Mouse (Mus musculus): ENCODE data around the gene Lrrc20. TPM values are rescaled to one million over a fixed set of nuclear protein-coding genes. Genes with fewer than 3 reads are reported as not detected.

Gene Lrrc20
- total and polyA plus RNA-seq, 3 experiments, result 29.9 to 38.9 (median 32.0) TPM

GRCm38 (mm10) chr10:61536130-61537035 lies 60.8 kb downstream of the Lrrc20 start:
- H3K27me3 ChIP-seq (ENCODE audit: control insufficient read depth, insufficient read depth, low read length), result no peaks in the 10 kb centered on the region
- DNase-seq, result peak; percentile 65 to 72
- intact Hi-C loops (cut with DNase I), result no loop called here
- no peaks in the 10 kb centered on the region for H3K79me2 ChIP-seq (replicated peaks; ENCODE audit: control insufficient read depth, insufficient read depth, low read length)
- peak overlapping the region; percentile 44 for H3K9ac ChIP-seq (ENCODE audit: low read depth, low read length)
- H3K27ac ChIP-seq, result peak overlapping the region; percentile 59
- no peaks in the 10 kb centered on the region for H3K36me3 ChIP-seq (ENCODE audit: control insufficient read depth, insufficient read depth, low read length)
- WGBS, result 5% methylated on average over 20 of the region's 20 CpGs
- TF ChIP-seq EP300 (IDR thresholded peaks at IDR 0.05; ENCODE audit: insufficient read depth, low read depth, low read length) (0 out of 2 replicates have a peak, but pooled peaks have one; percentile 40), CTCF (IDR thresholded peaks at IDR 0.05) (no peak), POLR2A (IDR thresholded peaks at IDR 0.05; ENCODE audit: insufficient read depth, low read depth, low read length) (no peak)
- H3K4me3 ChIP-seq, result no peak overlapping the region
- H3K4me1 ChIP-seq (ENCODE audit: control insufficient read depth, insufficient read depth, low read length), result peaks cover 18% of the 10 kb centered on the region

- WGBS, result 69% methylated on average over 5 of the region's 5 CpGs
- intact Hi-C loops (cut with DNase I), result no loop called here
- DNase-seq, result peak; percentile 26 to 43
- H3K79me2 ChIP-seq (replicated peaks; ENCODE audit: control insufficient read depth, insufficient read depth, low read length), result no peaks in the 10 kb centered on the region
- H3K27ac ChIP-seq, result peak overlapping the region; percentile 59
- no peak overlapping the region for H3K4me3 ChIP-seq
- no peaks in the 10 kb centered on the region for H3K36me3 ChIP-seq (ENCODE audit: control insufficient read depth, insufficient read depth, low read length)
- no peaks in the 10 kb centered on the region for H3K27me3 ChIP-seq (ENCODE audit: control insufficient read depth, insufficient read depth, low read length)
- TF ChIP-seq POLR2A (IDR thresholded peaks at IDR 0.05; ENCODE audit: insufficient read depth, low read depth, low read length) (no peak), EP300 (IDR thresholded peaks at IDR 0.05; ENCODE audit: insufficient read depth, low read depth, low read length) (no peak), CTCF (IDR thresholded peaks at IDR 0.05) (no peak)
- peaks cover 18% of the 10 kb centered on the region for H3K4me1 ChIP-seq (ENCODE audit: control insufficient read depth, insufficient read depth, low read length)
- no peak overlapping the region for H3K9ac ChIP-seq (ENCODE audit: low read depth, low read length)
Observed at GRCm38 (mm10) chr10:61537036-61537380, 61.4 kb downstream of the Lrrc20 start.

GRCm38 (mm10) chr10:61538446-61538845 lies 62.8 kb downstream of the Lrrc20 start:
- WGBS, result 70% methylated on average over 4 of the region's 4 CpGs
- intact Hi-C loops (cut with DNase I), result no loop called here
- Histone ChIP-seq H3K9ac (ENCODE audit: low read depth, low read length) (no peak overlapping the region), H3K79me2 (replicated peaks; ENCODE audit: control insufficient read depth, insufficient read depth, low read length) (no peaks in the 10 kb centered on the region), H3K27ac (no peak overlapping the region), H3K4me1 (ENCODE audit: control insufficient read depth, insufficient read depth, low read length) (peaks cover 18% of the 10 kb centered on the region), H3K4me3 (no peak overlapping the region), H3K27me3 (ENCODE audit: control insufficient read depth, insufficient read depth, low read length) (no peaks in the 10 kb centered on the region), H3K36me3 (ENCODE audit: control insufficient read depth, insufficient read depth, low read length) (no peaks in the 10 kb centered on the region)
- TF ChIP-seq POLR2A (IDR thresholded peaks at IDR 0.05; ENCODE audit: insufficient read depth, low read depth, low read length), result no peak
- TF ChIP-seq EP300 (IDR thresholded peaks at IDR 0.05; ENCODE audit: insufficient read depth, low read depth, low read length), result no peak
- no peak for TF ChIP-seq CTCF (IDR thresholded peaks at IDR 0.05)
- no peak for DNase-seq

GRCm38 (mm10) chr10:61544127-61544862 lies 68.7 kb downstream of the Lrrc20 start:
- WGBS, result 45% methylated on average over 12 of the region's 12 CpGs
- intact Hi-C loops (cut with DNase I), result no loop called here
- Histone ChIP-seq H3K27me3 (ENCODE audit: control insufficient read depth, insufficient read depth, low read length) (no peaks in the 10 kb centered on the region), H3K9ac (ENCODE audit: low read depth, low read length) (no peak overlapping the region), H3K36me3 (ENCODE audit: control insufficient read depth, insufficient read depth, low read length) (no peaks in the 10 kb centered on the region), H3K79me2 (replicated peaks; ENCODE audit: control insufficient read depth, insufficient read depth, low read length) (no peaks in the 10 kb centered on the region), H3K4me3 (no peak overlapping the region), H3K4me1 (ENCODE audit: control insufficient read depth, insufficient read depth, low read length) (no peaks in the 10 kb centered on the region; the same call in 1 of the 2 replicates), H3K27ac (no peak overlapping the region)
- DNase-seq, result no peak
- TF ChIP-seq EP300 (IDR thresholded peaks at IDR 0.05; ENCODE audit: insufficient read depth, low read depth, low read length), result 0 out of 2 replicates have a peak, but pooled peaks have one; percentile 9
- no peak for TF ChIP-seq CTCF (IDR thresholded peaks at IDR 0.05)
- TF ChIP-seq POLR2A (IDR thresholded peaks at IDR 0.05; ENCODE audit: insufficient read depth, low read depth, low read length), result no peak

GRCm38 (mm10) chr10:61544863-61545240 lies 69.3 kb downstream of the Lrrc20 start:
- Histone ChIP-seq H3K27me3 (ENCODE audit: control insufficient read depth, insufficient read depth, low read length) (no peaks in the 10 kb centered on the region), H3K4me3 (no peak overlapping the region), H3K36me3 (ENCODE audit: control insufficient read depth, insufficient read depth, low read length) (no peaks in the 10 kb centered on the region), H3K79me2 (replicated peaks; ENCODE audit: control insufficient read depth, insufficient read depth, low read length) (no peaks in the 10 kb centered on the region), H3K27ac (no peak overlapping the region), H3K9ac (ENCODE audit: low read depth, low read length) (no peak overlapping the region), H3K4me1 (ENCODE audit: control insufficient read depth, insufficient read depth, low read length) (no peaks in the 10 kb centered on the region; the same call in 1 of the 2 replicates)
- no peak for DNase-seq
- TF ChIP-seq EP300 (IDR thresholded peaks at IDR 0.05; ENCODE audit: insufficient read depth, low read depth, low read length), result no peak
- TF ChIP-seq CTCF (IDR thresholded peaks at IDR 0.05), result no peak
- no peak for TF ChIP-seq POLR2A (IDR thresholded peaks at IDR 0.05; ENCODE audit: insufficient read depth, low read depth, low read length)
- intact Hi-C loops (cut with DNase I), result no loop called here
- 77% methylated on average over 9 of the region's 9 CpGs for WGBS
